Mouse (Mus musculus): Measurements from ENCODE around the gene Capn7.
A peak's percentile ranks its signal among the peaks of the same experiment; 100 is the strongest.

- peak; percentile 83 for TF ChIP-seq ZNF384 (IDR thresholded peaks at IDR 0.05; ENCODE audit: low read depth, low read length)
- TF ChIP-seq GATA1 (IDR thresholded peaks at IDR 0.05; ENCODE audit: low read depth, low read length): peak; percentile 90
- no peak for TF ChIP-seq POLR2A (IDR thresholded peaks at IDR 0.05; ENCODE audit: control insufficient read depth in 1 of 2, insufficient read depth in 1 of 2, low read depth in 1 of 2, low read length in 2 of 2, poor library complexity in 1 of 2)
- TF ChIP-seq CTCF (IDR thresholded peaks at IDR 0.05 in 2 of 3, conservative IDR thresholded peaks at IDR 0.05 in 1 of 3; ENCODE audit: control insufficient read depth in 1 of 3, insufficient read depth in 1 of 3, low read depth in 2 of 3, low read length in 3 of 3, poor library complexity in 1 of 3, severe bottlenecking in 1 of 3): no peak
- TF ChIP-seq POLR2AphosphoS5 (IDR thresholded peaks at IDR 0.05; ENCODE audit: borderline replicate concordance, low read depth, low read length): no peak
- TF ChIP-seq E2F4 (IDR thresholded peaks at IDR 0.05; ENCODE audit: borderline replicate concordance, low read depth, low read length): no peak
Observed at GRCm38 (mm10) chr14:31364589-31364988, 28.2 kb downstream of the Capn7 start.

All from MEL (cell line).